Mouse (Mus musculus) retina, embryonic 14.5 days (tissue): ENCODE measurements around the gene B230104I21Rik.
A peak's percentile ranks its signal among the peaks of the same experiment; 100 is the strongest.

Source experiments
- DNase-seq: peaks from one replicate; pipeline ENCODE4 v3.0.0-alpha.2; 2015; ENCODE audit warnings: low spot score

The B230104I21Rik gene

GRCm38 (mm10) chr4:154348197-154348786 lies 12.4 kb downstream of the B230104I21Rik start:
- DNase-seq: no peak

GRCm38 (mm10) chr4:154352246-154352645 lies 16.3 kb downstream of the B230104I21Rik start:
- no peak for DNase-seq

- DNase-seq: no peak
Observed at GRCm38 (mm10) chr4:154355408-154355807, 19.5 kb downstream of the B230104I21Rik start.

- DNase-seq: no peak
Observed at GRCm38 (mm10) chr4:154358370-154358769, 22.4 kb downstream of the B230104I21Rik start.

GRCm38 (mm10) chr4:154358816-154359215 lies 22.9 kb downstream of the B230104I21Rik start:
- no peak for DNase-seq

GRCm38 (mm10) chr4:154359762-154360300 lies 23.9 kb downstream of the B230104I21Rik start:
- DNase-seq: no peak

GRCm38 (mm10) chr4:154360441-154360840 lies 24.5 kb downstream of the B230104I21Rik start:
- no peak for DNase-seq

- no peak for DNase-seq
Observed at GRCm38 (mm10) chr4:154360850-154361249, 24.9 kb downstream of the B230104I21Rik start.

GRCm38 (mm10) chr4:154364752-154365151 lies 28.8 kb downstream of the B230104I21Rik start:
- no peak for DNase-seq

- no peak for DNase-seq
Observed at GRCm38 (mm10) chr4:154366836-154367235, 30.9 kb downstream of the B230104I21Rik start.

- DNase-seq: no peak
Observed at GRCm38 (mm10) chr4:154369089-154369488, 33.2 kb downstream of the B230104I21Rik start.

GRCm38 (mm10) chr4:154370841-154371240 lies 34.9 kb downstream of the B230104I21Rik start:
- DNase-seq: no peak

- no peak for DNase-seq
Observed at GRCm38 (mm10) chr4:154371542-154372247, 35.8 kb downstream of the B230104I21Rik start.

GRCm38 (mm10) chr4:154375939-154376625 lies 40.2 kb downstream of the B230104I21Rik start:
- DNase-seq: no peak

- DNase-seq: no peak
Observed at GRCm38 (mm10) chr4:154378876-154379275, 42.9 kb downstream of the B230104I21Rik start.

- no peak for DNase-seq
Observed at GRCm38 (mm10) chr4:154385208-154385607, 49.3 kb downstream of the B230104I21Rik start.

- DNase-seq: no peak
Observed at GRCm38 (mm10) chr4:154385918-154386317, 50.0 kb downstream of the B230104I21Rik start.

GRCm38 (mm10) chr4:154386810-154387209 lies 50.9 kb downstream of the B230104I21Rik start:
- no peak for DNase-seq

- DNase-seq: no peak
Observed at GRCm38 (mm10) chr4:154389641-154390040, 53.7 kb downstream of the B230104I21Rik start.

- peak; percentile 80 for DNase-seq
Observed at GRCm38 (mm10) chr4:154390333-154391080, 54.6 kb downstream of the B230104I21Rik start.

- DNase-seq: peak; percentile 60
Observed at GRCm38 (mm10) chr4:154392641-154393040, 56.7 kb downstream of the B230104I21Rik start.
